Mouse (Mus musculus) forebrain, embryonic 11.5 days (tissue): ENCODE data around the gene Pex5l. TPM values are rescaled to one million over a fixed set of nuclear protein-coding genes. Genes with fewer than 3 reads are reported as not detected.
A peak's percentile ranks its signal among the peaks of the same experiment; 100 is the strongest.

Experiments used
- ATAC-seq: fragments of 200-750 bp; cut with Nextera tagmentation; replicated peaks from 2 replicates; pipeline ENCODE4 v1.8.0; 2017; ENCODE audit warnings: moderate TSS enrichment; ENCODE audit not compliant: low FRiP score
- DNase-seq: peaks from one replicate; pipeline ENCODE4 v3.0.0-alpha.2; 2017; ENCODE audit warnings: low spot score
- H3K27ac ChIP-seq: fragments of 300-500 bp; sonication (generic); 2 replicates; pipeline ENCODE4 v1.5.1; 2014; ENCODE audit warnings: low read depth, low read length
- H3K27me3 ChIP-seq: fragments of 300-500 bp; sonication (generic); 2 replicates; pipeline ENCODE4 v1.6.1; 2014; ENCODE audit warnings: mild to moderate bottlenecking, low read length, mixed read lengths; ENCODE audit not compliant: control insufficient read depth, insufficient read depth
- H3K36me3 ChIP-seq: fragments of 300-500 bp; sonication (generic); 2 replicates; pipeline ENCODE4 v1.6.1; 2014; ENCODE audit warnings: mild to moderate bottlenecking, low read length, moderate library complexity, mixed read lengths; ENCODE audit not compliant: control insufficient read depth, insufficient read depth
- H3K4me1 ChIP-seq: fragments of 300-500 bp; sonication (generic); replicated peaks from 2 replicates; pipeline ENCODE4 v1.6.1; 2014; ENCODE audit warnings: low read length, mixed read lengths; ENCODE audit not compliant: control insufficient read depth, insufficient read depth
- H3K4me2 ChIP-seq: fragments of 300-500 bp; sonication (generic); 2 replicates; pipeline ENCODE4 v1.6.1; 2014; ENCODE audit warnings: low read depth, mild to moderate bottlenecking, low read length, moderate library complexity, mixed read lengths; ENCODE audit not compliant: severe bottlenecking
- H3K4me3 ChIP-seq: fragments of 300-500 bp; sonication (generic); 2 replicates; pipeline ENCODE4 v1.5.1; 2014; ENCODE audit warnings: low read depth, low read length
- H3K9ac ChIP-seq: fragments of 300-500 bp; sonication (generic); 2 replicates; pipeline ENCODE4 v1.6.1; 2014; ENCODE audit warnings: low read length
- H3K9me3 ChIP-seq: fragments of 300-500 bp; sonication (generic); 2 replicates; pipeline ENCODE4 v1.6.1; 2016; ENCODE audit warnings: low read length, mixed read lengths; ENCODE audit not compliant: control insufficient read depth
- WGBS: fragments of 180-500 bp; shearing (Covaris S2); extraction: QIAGEN DNeasy Blood & Tissue Kit; methylation state at CpG from one replicate; pipeline ENCODE4 v1.1.7; 2014; 5-methylcytosine and 5-hydroxymethylcytosine counted together
- polyA plus RNA-seq: library from polyadenylated mRNA; unstranded; fragments of >200 nt; fragmentation: Nextera tagmentation; extraction: Ambion mirVana; gene quantifications from 2 replicates; pipeline ENCODE4 v1.2.1, GENCODE M21; 2014

The Pex5l gene
- polyA plus RNA-seq, 1 experiment from 2014 or later = 1.7 TPM

GRCm38 (mm10) chr3:33098550-33099295 is 44.3 kb downstream of the Pex5l start:
- Histone ChIP-seq H3K27me3 (no peaks in the 10 kb centered on the region), H3K4me2 (no peak overlapping the region), H3K36me3 (no peaks in the 10 kb centered on the region), H3K4me1 (no peaks in the 10 kb centered on the region), H3K9ac (no peak overlapping the region), H3K4me3 (no peak overlapping the region), H3K27ac (no peak overlapping the region), H3K9me3 (no peaks in the 10 kb centered on the region)
- 69% methylated on average over 9 of the region's 9 CpGs for WGBS
- DNase-seq = no peak
- ATAC-seq = no peak

- no peak overlapping the region for H3K27ac ChIP-seq
- no peak for ATAC-seq
- H3K36me3 ChIP-seq = no peaks in the 10 kb centered on the region
- no peak overlapping the region for H3K4me2 ChIP-seq
- H3K9me3 ChIP-seq = no peaks in the 10 kb centered on the region
- H3K9ac ChIP-seq = no peak overlapping the region
- WGBS = 77% methylated on average over 6 of the region's 6 CpGs
- DNase-seq = no peak
- no peaks in the 10 kb centered on the region for H3K27me3 ChIP-seq
- no peaks in the 10 kb centered on the region for H3K4me1 ChIP-seq
- no peak overlapping the region for H3K4me3 ChIP-seq
Observed at GRCm38 (mm10) chr3:33093646-33094045, 49.4 kb downstream of the Pex5l start.

GRCm38 (mm10) chr3:33090001-33090400 is 53.0 kb downstream of the Pex5l start:
- whole genome bisulfite sequencing = 7% methylated on average over 9 of the region's 9 CpGs
- Histone ChIP-seq H3K27ac (no peak overlapping the region), H3K9me3 (no peaks in the 10 kb centered on the region), H3K36me3 (no peaks in the 10 kb centered on the region), H3K27me3 (no peaks in the 10 kb centered on the region), H3K4me3 (no peak overlapping the region), H3K4me1 (no peaks in the 10 kb centered on the region), H3K9ac (peak overlapping the region; percentile 6; the same call in 1 of the 2 replicates), H3K4me2 (peak overlapping the region; percentile 39; the same call in 1 of the 2 replicates)
- ATAC-seq (peak; percentile 90), DNase-seq (peak; percentile 78)

- Histone ChIP-seq H3K36me3 (no peaks in the 10 kb centered on the region), H3K27ac (no peak overlapping the region), H3K4me1 (no peaks in the 10 kb centered on the region), H3K27me3 (no peaks in the 10 kb centered on the region), H3K9me3 (no peaks in the 10 kb centered on the region), H3K4me2 (peak overlapping the region; percentile 39; the same call in 1 of the 2 replicates), H3K4me3 (no peak overlapping the region), H3K9ac (no peak overlapping the region)
- WGBS = 32% methylated on average over 2 of the region's 2 CpGs
- DNase-seq (no peak), ATAC-seq (peak; percentile 72)
Observed at GRCm38 (mm10) chr3:33089470-33089869, 53.6 kb downstream of the Pex5l start.

GRCm38 (mm10) chr3:33088276-33088675 is 54.8 kb downstream of the Pex5l start:
- H3K36me3 ChIP-seq = no peaks in the 10 kb centered on the region
- no peak overlapping the region for H3K27ac ChIP-seq
- no peaks in the 10 kb centered on the region for H3K4me1 ChIP-seq
- DNase-seq (no peak), ATAC-seq (no peak)
- no peak overlapping the region for H3K4me3 ChIP-seq
- H3K9ac ChIP-seq = no peak overlapping the region
- H3K4me2 ChIP-seq = no peak overlapping the region
- WGBS = 82% methylated on average over 4 of the region's 4 CpGs
- H3K27me3 ChIP-seq = no peaks in the 10 kb centered on the region
- no peaks in the 10 kb centered on the region for H3K9me3 ChIP-seq

- Histone ChIP-seq H3K4me2 (no peak overlapping the region), H3K9me3 (no peaks in the 10 kb centered on the region), H3K27me3 (no peaks in the 10 kb centered on the region), H3K36me3 (no peaks in the 10 kb centered on the region), H3K4me1 (no peaks in the 10 kb centered on the region; the same call in 1 of the 2 replicates), H3K9ac (no peak overlapping the region), H3K27ac (no peak overlapping the region), H3K4me3 (no peak overlapping the region)
- no peak for DNase-seq
- 30% methylated on average over 8 of the region's 8 CpGs for WGBS
- 0 out of 2 replicates have a peak, but pooled peaks have one; percentile 44 for ATAC-seq
Observed at GRCm38 (mm10) chr3:33082806-33083338, 60.2 kb downstream of the Pex5l start.

GRCm38 (mm10) chr3:33081793-33082192 is 61.3 kb downstream of the Pex5l start:
- no peak overlapping the region for H3K9ac ChIP-seq
- no peaks in the 10 kb centered on the region for H3K36me3 ChIP-seq
- no peaks in the 10 kb centered on the region; the same call in 1 of the 2 replicates for H3K4me1 ChIP-seq
- H3K9me3 ChIP-seq = no peaks in the 10 kb centered on the region
- DNase-seq (no peak), ATAC-seq (no peak)
- 93% methylated on average over 4 of the region's 4 CpGs for WGBS
- H3K27ac ChIP-seq = no peak overlapping the region
- no peak overlapping the region for H3K4me2 ChIP-seq
- no peaks in the 10 kb centered on the region for H3K27me3 ChIP-seq
- H3K4me3 ChIP-seq = no peak overlapping the region

- Histone ChIP-seq H3K36me3 (no peaks in the 10 kb centered on the region), H3K4me1 (no peaks in the 10 kb centered on the region; the same call in 1 of the 2 replicates), H3K4me3 (no peak overlapping the region), H3K4me2 (no peak overlapping the region), H3K27me3 (no peaks in the 10 kb centered on the region), H3K9me3 (no peaks in the 10 kb centered on the region), H3K27ac (no peak overlapping the region), H3K9ac (no peak overlapping the region)
- WGBS = 92% methylated on average over 1 of the region's 1 CpGs
- ATAC-seq (no peak), DNase-seq (no peak)
Observed at GRCm38 (mm10) chr3:33079658-33080057, 63.4 kb downstream of the Pex5l start.

- no peak overlapping the region for H3K4me2 ChIP-seq
- H3K9ac ChIP-seq = no peak overlapping the region
- no peak overlapping the region for H3K4me3 ChIP-seq
- no peak for DNase-seq
- H3K9me3 ChIP-seq = no peaks in the 10 kb centered on the region
- H3K4me1 ChIP-seq = no peaks in the 10 kb centered on the region; the same call in 1 of the 2 replicates
- H3K27me3 ChIP-seq = no peaks in the 10 kb centered on the region
- WGBS = 84% methylated on average over 3 of the region's 3 CpGs
- no peak overlapping the region for H3K27ac ChIP-seq
- no peak for ATAC-seq
- no peaks in the 10 kb centered on the region for H3K36me3 ChIP-seq
Observed at GRCm38 (mm10) chr3:33079171-33079570, 63.9 kb downstream of the Pex5l start.
